Comparison of ENCODE assay signal across 8 mouse cellular contexts in the genomic region with DNA sequence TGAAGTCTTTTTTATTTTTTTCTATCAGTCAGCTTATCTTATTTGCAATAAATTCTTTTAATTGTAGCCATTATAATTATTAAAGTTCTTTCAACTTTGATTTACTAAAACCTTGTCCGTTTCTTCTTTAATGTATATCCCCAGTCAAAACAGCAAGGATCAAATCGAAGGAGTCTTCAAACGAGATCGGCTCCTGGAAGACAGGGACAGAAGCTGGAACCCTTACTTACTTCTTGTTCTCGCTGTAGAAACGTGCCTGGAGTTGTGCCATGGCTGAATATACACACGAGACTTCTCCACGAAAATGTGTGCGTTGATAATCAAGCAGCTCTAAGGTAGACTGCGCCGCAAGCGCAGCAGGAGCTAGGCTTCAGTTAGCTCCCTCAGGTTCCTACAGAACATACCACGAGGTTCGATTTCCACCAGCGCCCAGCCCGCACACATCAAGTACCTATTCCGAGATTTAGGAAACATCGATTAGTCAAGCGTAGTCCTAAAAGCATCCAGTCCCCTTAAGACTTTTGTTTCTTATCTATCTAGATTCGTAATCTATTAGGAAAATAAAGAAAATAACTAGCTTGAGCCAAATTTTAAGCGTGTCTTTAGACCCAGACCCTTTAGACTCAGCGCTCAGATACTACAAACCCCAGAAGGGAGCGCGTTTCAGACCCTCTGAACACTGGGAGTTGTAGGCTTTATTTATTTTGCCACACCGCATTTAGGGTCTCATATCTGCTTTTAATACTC. TPM values are rescaled to one million over a fixed set of nuclear protein-coding genes. Genes with fewer than 3 reads are reported as not detected.
DNase-seq lines count a peak whose midpoint lies in the region; ATAC-seq and TF ChIP-seq lines count a peak whose summit lies in the region.

No protein-coding gene starts in this region.

- WGBS in heart, postnatal 0 days, result under 1% methylated on average over 25 of the region's 25 CpGs
- WGBS in liver, embryonic 15.5 days (ENCODE audit: insufficient replicate concordance), result under 1% methylated on average over 25 of the region's 25 CpGs
- WGBS in neural tube, embryonic 12.5 days, result under 1% methylated on average over 25 of the region's 25 CpGs

- H3K27ac ChIP-seq in heart, postnatal 0 days (ENCODE audit: low read depth), result peak overlapping the region; percentile 98
- H3K27ac ChIP-seq in liver, embryonic 15.5 days (replicated peaks), result peak overlapping the region; percentile 97
- 0 out of 2 replicates have a peak overlapping the region, but pooled peaks have one; percentile 95 for H3K27ac ChIP-seq in neural tube, embryonic 12.5 days

- peak; percentile 79 for ATAC-seq in CD4-positive, CD25-positive, alpha-beta regulatory T cell, adult 4 months
- peak; percentile 84 for ATAC-seq in heart, postnatal 0 days (ENCODE audit: insufficient read depth, low read depth)
- peak; percentile 79 for ATAC-seq in liver, embryonic 15.5 days (ENCODE audit: insufficient read depth)
- ATAC-seq in neural tube, embryonic 12.5 days (ENCODE audit: low FRiP score, low read depth), result peak; percentile 87

- H3K4me2 ChIP-seq in heart, postnatal 0 days (ENCODE audit: low read depth, low read length), result peak overlapping the region; percentile 70
- peak overlapping the region; percentile 89 for H3K4me2 ChIP-seq in liver, embryonic 15.5 days
- peak overlapping the region; percentile 63 for H3K4me2 ChIP-seq in neural tube, embryonic 12.5 days (replicated peaks)

- peak overlapping the region; percentile 91 for H3K9ac ChIP-seq in heart, postnatal 0 days (replicated peaks; ENCODE audit: low read depth, low read length)
- peak overlapping the region; percentile 86 for H3K9ac ChIP-seq in liver, embryonic 15.5 days
- H3K9ac ChIP-seq in neural tube, embryonic 12.5 days, result peak overlapping the region; percentile 93

- no peak for TF ChIP-seq CTCF in heart, postnatal 0 days (IDR thresholded peaks at IDR 0.05; ENCODE audit: low read depth)

- no peaks in the 10 kb centered on the region for H3K27me3 ChIP-seq in heart, postnatal 0 days (ENCODE audit: control insufficient read depth, insufficient read depth, low read length)
- no peaks in the 10 kb centered on the region for H3K27me3 ChIP-seq in liver, embryonic 15.5 days
- H3K27me3 ChIP-seq in neural tube, embryonic 12.5 days (replicated peaks), result no peaks in the 10 kb centered on the region

- no peak for TF ChIP-seq EP300 in heart, postnatal 0 days (IDR thresholded peaks at IDR 0.05; ENCODE audit: low read depth)

- H3K36me3 ChIP-seq in heart, postnatal 0 days (replicated peaks; ENCODE audit: control insufficient read depth, insufficient read depth, low read length), result peaks cover 15% of the 10 kb centered on the region
- peaks cover 17% of the 10 kb centered on the region for H3K36me3 ChIP-seq in liver, embryonic 15.5 days (replicated peaks)
- peaks cover 14% of the 10 kb centered on the region for H3K36me3 ChIP-seq in neural tube, embryonic 12.5 days

- H3K9me3 ChIP-seq in heart, postnatal 0 days (replicated peaks; ENCODE audit: control insufficient read depth, low read length), result no peaks in the 10 kb centered on the region
- H3K9me3 ChIP-seq in liver, embryonic 15.5 days (replicated peaks), result no peaks in the 10 kb centered on the region
- H3K9me3 ChIP-seq in neural tube, embryonic 12.5 days, result no peaks in the 10 kb centered on the region

- H3K4me1 ChIP-seq in heart, postnatal 0 days (ENCODE audit: control insufficient read depth, insufficient read depth), result peaks cover 4% of the 10 kb centered on the region; the same call in 1 of the 2 replicates
- peaks cover 18% of the 10 kb centered on the region for H3K4me1 ChIP-seq in liver, embryonic 15.5 days (replicated peaks)
- H3K4me1 ChIP-seq in neural tube, embryonic 12.5 days, result peaks cover 7% of the 10 kb centered on the region; the same call in 1 of the 2 replicates

- peak overlapping the region; percentile 95 for H3K4me3 ChIP-seq in heart, postnatal 0 days (ENCODE audit: low read depth, low read length)
- peak overlapping the region; percentile 90 for H3K4me3 ChIP-seq in liver, embryonic 15.5 days (replicated peaks)
- peak overlapping the region; percentile 91 for H3K4me3 ChIP-seq in neural tube, embryonic 12.5 days

- DNase-seq in brain, embryonic 18.5 days (ENCODE audit: low read depth, low spot score), result peak; percentile 82
- DNase-seq in fat pad, adult 2 months (ENCODE audit: extremely low read depth, low read depth, low spot score), result peak; percentile 18
- peak; percentile 86 for DNase-seq in heart, postnatal 0 days (ENCODE audit: low spot score)
- peak; percentile 71 to 80 for DNase-seq in kidney, postnatal 4 days
- peak; percentile 94 for DNase-seq in telencephalon, adult 2 months (ENCODE audit: low read depth, low spot score)

RNA-seq across cellular contexts. Expression of a gene that starts 0.6 kb away (rescaled TPM):
- 1 to 10 TPM; 5.7 to 8.8 TPM for polyA plus RNA-seq in CD4-positive, CD25-positive, alpha-beta regulatory T cell, adult 4 months (2017; shearing (Covaris generic))
- 3.1 and 4.3 TPM in 2 replicates for total RNA-seq in heart, postnatal 0 days (2014; rRNA removed; ENCODE audit: low replicate concordance)
- polyA plus RNA-seq in heart, postnatal 0 days (2015; fragmentation: Nextera tagmentation; extraction: Ambion mirVana), result 3.5 and 3.7 TPM in 2 replicates
- polyA plus RNA-seq in liver, embryonic 15.5 days (2015; fragmentation: Nextera tagmentation; extraction: Ambion mirVana), result 1.2 and 1.6 TPM in 2 replicates
- polyA plus RNA-seq in neural tube, embryonic 12.5 days (2016; fragmentation: Nextera tagmentation; extraction: Ambion mirVana), result 7.0 and 7.1 TPM in 2 replicates

RNA-seq across cellular contexts. Expression of a gene that starts 1.0 kb away (rescaled TPM):
- 10 to 100 TPM; 49.0 to 58.6 TPM for polyA plus RNA-seq in CD4-positive, CD25-positive, alpha-beta regulatory T cell, adult 4 months (2017; shearing (Covaris generic))
- total RNA-seq in heart, postnatal 0 days (2014; rRNA removed; ENCODE audit: low replicate concordance), result 10.8 and 24.2 TPM in 2 replicates
- polyA plus RNA-seq in heart, postnatal 0 days (2015; fragmentation: Nextera tagmentation; extraction: Ambion mirVana), result 19.5 and 20.5 TPM in 2 replicates
- 27.9 and 33.8 TPM in 2 replicates for polyA plus RNA-seq in liver, embryonic 15.5 days (2015; fragmentation: Nextera tagmentation; extraction: Ambion mirVana)
- polyA plus RNA-seq in neural tube, embryonic 12.5 days (2016; fragmentation: Nextera tagmentation; extraction: Ambion mirVana), result 42.0 and 47.1 TPM in 2 replicates

RNA-seq across cellular contexts. Expression of a gene that starts 54.5 kb away (rescaled TPM):
- polyA plus RNA-seq in CD4-positive, CD25-positive, alpha-beta regulatory T cell, adult 4 months (2017; shearing (Covaris generic)), result 1 to 10 TPM; 1.0 to 2.0 TPM
- total RNA-seq in heart, postnatal 0 days (2014; rRNA removed; ENCODE audit: low replicate concordance), result not detected in 2 replicates
- polyA plus RNA-seq in heart, postnatal 0 days (2015; fragmentation: Nextera tagmentation; extraction: Ambion mirVana), result 0.19 and 0.20 TPM in 2 replicates
- polyA plus RNA-seq in liver, embryonic 15.5 days (2015; fragmentation: Nextera tagmentation; extraction: Ambion mirVana), result 0.17 and 0.31 TPM in 2 replicates
- polyA plus RNA-seq in neural tube, embryonic 12.5 days (2016; fragmentation: Nextera tagmentation; extraction: Ambion mirVana), result 14.0 and 15.9 TPM in 2 replicates

Comparison
In these comparisons a context has a peak if more than half of its experiments do, and no peak if none do; other contexts are left out.
1. Peak in every context shown above with its lines: DNase-seq, ATAC-seq, H3K4me3 ChIP-seq and H3K27ac ChIP-seq.
2. DNase-seq: peak in every context shown above with its lines; median percentile 94 in telencephalon, adult 2 months; 86 in heart, postnatal 0 days; 82 in brain, embryonic 18.5 days; 76 in kidney, postnatal 4 days; 18 in fat pad, adult 2 months.